Mouse (Mus musculus) heart, postnatal 0 days (tissue): ENCODE results near the gene Mocs1. TPM values are rescaled to one million over a fixed set of nuclear protein-coding genes. Genes with fewer than 3 reads are reported as not detected.

Experiments
- ATAC-seq: fragments of 200-750 bp; cut with Nextera tagmentation; 2 replicates; pipeline ENCODE4 v1.8.0; 2017; ENCODE audit warnings: low read depth, moderate number of reproducible peaks, moderate library complexity; ENCODE audit not compliant: insufficient read depth
- DNase-seq: peaks from one replicate; pipeline ENCODE4 v3.0.0-alpha.2; 2016; ENCODE audit warnings: low spot score
- H3K27ac ChIP-seq: fragments of 300-500 bp; sonication (generic); 2 replicates; pipeline ENCODE4 v1.5.1; 2014; ENCODE audit warnings: low read depth, mild to moderate bottlenecking
- H3K27me3 ChIP-seq: fragments of 300-500 bp; sonication (generic); 2 replicates; pipeline ENCODE4 v1.6.1; 2014; ENCODE audit warnings: low read length, mixed read lengths; ENCODE audit not compliant: control insufficient read depth, insufficient read depth
- H3K36me3 ChIP-seq: fragments of 300-500 bp; sonication (generic); replicated peaks from 2 replicates; pipeline ENCODE4 v1.6.1; 2014; ENCODE audit warnings: low read length, mixed read lengths; ENCODE audit not compliant: control insufficient read depth, insufficient read depth
- H3K4me1 ChIP-seq: fragments of 300-500 bp; sonication (generic); 2 replicates; pipeline ENCODE4 v1.6.1; 2014; ENCODE audit warnings: antibody characterized with exemption; ENCODE audit not compliant: control insufficient read depth, insufficient read depth
- H3K4me2 ChIP-seq: fragments of 300-500 bp; sonication (generic); 2 replicates; pipeline ENCODE4 v1.6.1; 2014; ENCODE audit warnings: low read depth, mild to moderate bottlenecking, low read length, moderate library complexity
- H3K4me3 ChIP-seq: fragments of 300-500 bp; sonication (generic); 2 replicates; pipeline ENCODE4 v1.5.1; 2014; ENCODE audit warnings: low read depth, low read length
- H3K9ac ChIP-seq: fragments of 300-500 bp; sonication (generic); replicated peaks from 2 replicates; pipeline ENCODE4 v1.6.1; 2014; ENCODE audit warnings: low read depth, low read length, mixed read lengths
- H3K9me3 ChIP-seq: fragments of 300-500 bp; sonication (generic); replicated peaks from 2 replicates; pipeline ENCODE4 v1.6.1; 2016; ENCODE audit warnings: low read length; ENCODE audit not compliant: control insufficient read depth
- CTCF ChIP-seq: IDR thresholded peaks from 2 replicates; pipeline ENCODE4 v1.5.1; 2016; ENCODE audit warnings: antibody characterized with exemption, control low read depth, low read depth
- EP300 ChIP-seq: IDR thresholded peaks from 2 replicates; pipeline ENCODE4 v1.6.1; 2016; ENCODE audit warnings: antibody characterized with exemption, low read depth
- WGBS: fragments of 180-500 bp; shearing (Covaris S2); extraction: QIAGEN DNeasy Blood & Tissue Kit; methylation state at CpG from one replicate; pipeline ENCODE4 v1.1.7; 2014; 5-methylcytosine and 5-hydroxymethylcytosine counted together
- polyA plus RNA-seq: library from polyadenylated mRNA; unstranded; fragments of >200 nt; fragmentation: Nextera tagmentation; extraction: Ambion mirVana; gene quantifications from 2 replicates; pipeline ENCODE4 v1.2.1, GENCODE M21; 2015
- total RNA-seq: library from RNA; depleted of rRNA; stranded (reverse); fragments of >200 nt; gene quantifications from 2 replicates; pipeline ENCODE4 v1.2.3, GENCODE M21; 2014; ENCODE audit warnings: low replicate concordance

The Mocs1 gene
- total and polyA plus RNA-seq, 2 experiments from 2014 or later: 2.8 to 13.1 TPM

- Histone ChIP-seq H3K4me3 (peak overlapping the region; percentile 74), H3K9me3 (no peaks in the 10 kb centered on the region), H3K4me1 (peaks cover 30% of the 10 kb centered on the region), H3K36me3 (no peaks in the 10 kb centered on the region), H3K9ac (peak overlapping the region; percentile 79), H3K27ac (peak overlapping the region; percentile 71), H3K4me2 (peak overlapping the region; percentile 80), H3K27me3 (no peaks in the 10 kb centered on the region)
- 36% methylated on average over 13 of the region's 13 CpGs for WGBS
- DNase-seq (peak; percentile 10), ATAC-seq (peak; percentile 4)
- TF ChIP-seq EP300: no peak
- TF ChIP-seq CTCF: no peak
These were observed 721 bp downstream of the Mocs1 start for GRCm38 (mm10) chr17:49428751-49429415.

- DNase-seq (no peak), ATAC-seq (no peak)
- 74% methylated on average over 6 of the region's 6 CpGs for WGBS
- Histone ChIP-seq H3K36me3 (peaks cover 5% of the 10 kb centered on the region), H3K27ac (no peak overlapping the region; the same call in 1 of the 2 replicates), H3K9me3 (no peaks in the 10 kb centered on the region), H3K4me1 (peaks cover 30% of the 10 kb centered on the region), H3K9ac (peak overlapping the region; percentile 79; the same call in 1 of the 2 replicates), H3K4me3 (peak overlapping the region; percentile 74; the same call in 1 of the 2 replicates), H3K4me2 (peak overlapping the region; percentile 80), H3K27me3 (no peaks in the 10 kb centered on the region)
- TF ChIP-seq CTCF: no peak
- no peak for TF ChIP-seq EP300
These were observed 1.4 kb downstream of the Mocs1 start for GRCm38 (mm10) chr17:49429471-49430129.

DNA sequence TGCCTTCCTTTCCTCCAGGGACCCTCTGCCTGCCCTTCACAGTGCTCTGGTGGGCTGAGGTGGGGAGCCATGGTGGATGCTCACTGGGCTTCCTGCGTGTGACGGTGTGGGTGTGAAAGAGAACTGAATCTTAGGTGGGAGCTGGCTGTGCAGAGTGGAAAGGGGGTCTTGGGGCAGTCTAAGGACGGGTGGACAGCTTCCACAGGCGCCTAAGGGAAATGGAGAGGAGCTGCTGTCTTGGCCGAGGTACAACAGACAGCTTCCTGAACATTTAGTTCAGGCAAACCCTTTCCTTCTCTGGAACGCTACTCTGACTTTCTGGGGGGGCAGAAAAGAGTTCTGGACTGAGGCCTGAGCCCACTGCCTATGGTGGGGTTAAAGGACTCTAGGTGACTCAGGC is 2.0 kb downstream of the Mocs1 start:
- Histone ChIP-seq H3K4me1 (peaks cover 30% of the 10 kb centered on the region), H3K4me2 (peak overlapping the region; percentile 1; the same call in 1 of the 2 replicates), H3K9me3 (no peaks in the 10 kb centered on the region), H3K27me3 (no peaks in the 10 kb centered on the region), H3K27ac (peak overlapping the region; percentile 27; the same call in 1 of the 2 replicates), H3K36me3 (peaks cover 10% of the 10 kb centered on the region), H3K9ac (no peak overlapping the region), H3K4me3 (no peak overlapping the region)
- TF ChIP-seq EP300: no peak
- 58% methylated on average over 6 of the region's 6 CpGs for WGBS
- no peak for ATAC-seq
- DNase-seq: no peak

DNA sequence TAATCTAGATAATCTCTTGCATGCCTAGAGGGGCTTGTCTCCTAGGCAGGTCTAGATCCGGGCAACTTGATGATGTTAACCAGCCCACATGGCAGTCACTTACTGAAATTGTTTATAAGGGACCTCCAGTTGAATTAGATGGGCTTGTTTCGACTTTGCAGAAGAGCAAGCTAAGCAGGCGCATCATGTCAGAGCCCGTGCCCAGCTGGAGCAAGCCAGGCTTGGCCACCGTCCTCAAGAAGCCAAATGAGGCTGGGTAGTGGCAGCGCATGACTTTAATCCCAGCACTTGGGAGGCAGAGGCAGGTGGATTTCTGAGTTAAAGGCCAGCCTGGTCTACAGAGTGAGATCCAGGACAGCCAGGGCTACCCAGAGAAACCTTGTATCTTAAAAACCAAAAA is 3.0 kb downstream of the Mocs1 start:
- Histone ChIP-seq H3K4me1 (peaks cover 30% of the 10 kb centered on the region), H3K27me3 (no peaks in the 10 kb centered on the region), H3K9me3 (no peaks in the 10 kb centered on the region), H3K36me3 (peaks cover 20% of the 10 kb centered on the region), H3K27ac (no peak overlapping the region), H3K9ac (no peak overlapping the region), H3K4me3 (no peak overlapping the region), H3K4me2 (no peak overlapping the region)
- DNase-seq: no peak
- TF ChIP-seq CTCF (no peak), EP300 (no peak)
- ATAC-seq: no peak
- 91% methylated on average over 6 of the region's 6 CpGs for WGBS

GRCm38 (mm10) chr17:49432071-49432711 is 4.0 kb downstream of the Mocs1 start:
- TF ChIP-seq EP300 (no peak), CTCF (no peak)
- 52% methylated on average over 4 of the region's 4 CpGs for WGBS
- no peaks in the 10 kb centered on the region for H3K27me3 ChIP-seq
- no peak overlapping the region for H3K4me3 ChIP-seq
- peaks cover 29% of the 10 kb centered on the region for H3K36me3 ChIP-seq
- no peak overlapping the region for H3K9ac ChIP-seq
- peaks cover 30% of the 10 kb centered on the region for H3K4me1 ChIP-seq
- H3K4me2 ChIP-seq: no peak overlapping the region
- DNase-seq (peak; percentile 60), ATAC-seq (peak; percentile 15)
- H3K9me3 ChIP-seq: no peaks in the 10 kb centered on the region
- H3K27ac ChIP-seq: peak overlapping the region; percentile 31; the same call in 1 of the 2 replicates
